Mouse (Mus musculus) heart, adult 9 months (tissue): ENCODE data around the gene Gm13871.
A peak's percentile ranks its signal among the peaks of the same experiment; 100 is the strongest.
"Not testable (repeated sequence)": the region's sequence is repeated elsewhere in the genome, so short reads cannot be mapped to it uniquely, and the experiment has no call there.

Source experiments
- DNase-seq, 2 experiments: peaks; one replicate each; pipeline ENCODE4 v3.0.0; 2022; ENCODE audit warnings: low spot score in 2 of 2

The Gm13871 gene

GRCm38 (mm10) chr4:73905853-73906252 is at the start of gene Gm13871:
TSS of gene Gm13871 (minus strand) at chr4:73905953.
- DNase-seq: not testable (repeated sequence)

- DNase-seq: peak in 1 of 2 experiments; percentile 7
Measured at GRCm38 (mm10) chr4:73950375-73950896, 44.7 kb upstream of the Gm13871 start, which contains the start of gene 2310002L09Rik. TSS of gene 2310002L09Rik (minus strand) at chr4:73950846.

- not testable (repeated sequence) for DNase-seq
Measured at GRCm38 (mm10) chr4:73920660-73921059, 14.9 kb upstream of the Gm13871 start, which contains the start of gene Gm11756. TSS of gene Gm11756 (minus strand) at chr4:73920760.

GRCm38 (mm10) chr4:73891012-73891411 is 14.7 kb downstream of the Gm13871 start, which contains the start of gene Gm11757:
TSS of gene Gm11757 (minus strand) at chr4:73891112.
- not testable (repeated sequence) for DNase-seq

- not testable (repeated sequence) for DNase-seq
Measured at GRCm38 (mm10) chr4:73876166-73876565, 29.6 kb downstream of the Gm13871 start, which contains the start of gene Gm11758. TSS of gene Gm11758 (minus strand) at chr4:73876266.
